Mouse (Mus musculus): Measurements from ENCODE around the gene Tnfsf14.
A peak's percentile ranks its signal among the peaks of the same experiment; 100 is the strongest.

Tnfsf14 gene

GRCm38 (mm10) chr17:57194041-57194507 is at the start of gene Tnfsf14:
Gene Tnfsf14, minus strand, starts transcription at chr17:57194177.
- DNase-seq (ENCODE audit: low read depth, low spot score) = no peak

GRCm38 (mm10) chr17:57237181-57237580 is 43.2 kb upstream of the Tnfsf14 start:
- no peak for DNase-seq (ENCODE audit: low read depth, low spot score)

DNA sequence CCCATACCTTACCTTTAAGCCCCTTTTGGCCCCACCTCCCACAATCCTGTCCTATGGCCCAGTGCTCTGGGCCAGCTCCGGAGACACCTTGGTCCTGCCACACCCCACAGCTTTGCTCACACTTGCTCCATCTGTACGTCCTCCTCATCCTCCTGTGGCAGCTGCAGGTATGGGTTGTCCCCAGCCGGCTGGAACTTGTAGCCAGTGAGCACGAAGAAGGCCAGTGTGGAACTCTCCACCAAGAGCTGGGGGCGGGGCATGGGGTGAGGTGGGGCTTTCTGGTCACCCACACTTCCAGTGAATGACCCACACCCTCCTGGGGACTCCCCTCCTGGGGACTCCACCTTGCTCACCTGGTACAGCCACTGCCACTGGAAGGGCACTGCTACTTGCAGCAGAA is 41.8 kb upstream of the Tnfsf14 start:
- DNase-seq (ENCODE audit: low read depth, low spot score) = no peak

DNA sequence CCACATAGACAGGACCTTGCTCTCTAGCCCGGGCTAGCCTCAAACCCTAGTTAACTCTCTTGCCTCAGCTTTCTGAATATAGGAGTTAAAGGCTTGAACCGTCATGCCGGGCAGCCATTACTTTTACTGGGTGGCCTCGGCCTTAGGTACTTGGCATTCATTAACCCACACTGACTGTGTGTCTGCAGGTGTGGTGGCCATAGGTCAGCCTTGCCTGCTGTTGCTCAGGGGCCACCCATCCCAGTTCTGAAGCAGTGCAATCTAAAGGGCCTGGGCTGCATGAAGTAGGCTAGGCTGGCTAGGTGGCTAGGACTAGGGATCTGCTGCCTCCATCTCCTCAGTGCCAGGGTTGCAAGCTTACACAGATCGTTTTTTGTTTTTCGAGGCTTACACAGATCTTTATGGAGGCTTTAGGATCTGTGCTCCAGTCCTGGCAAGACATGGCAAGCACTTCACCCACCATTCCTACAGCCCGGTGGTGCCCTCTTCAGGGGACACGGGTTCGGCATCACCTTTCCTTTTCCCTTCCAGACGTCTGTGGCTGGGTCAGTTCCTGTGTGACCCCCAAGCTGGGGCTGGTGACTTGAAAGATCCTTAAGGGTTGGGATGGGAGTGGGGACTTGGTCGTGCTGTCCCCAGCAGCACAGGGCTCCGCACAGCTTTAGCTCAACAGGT is 40.4 kb upstream of the Tnfsf14 start:
- DNase-seq (ENCODE audit: low read depth, low spot score) = no peak

DNA sequence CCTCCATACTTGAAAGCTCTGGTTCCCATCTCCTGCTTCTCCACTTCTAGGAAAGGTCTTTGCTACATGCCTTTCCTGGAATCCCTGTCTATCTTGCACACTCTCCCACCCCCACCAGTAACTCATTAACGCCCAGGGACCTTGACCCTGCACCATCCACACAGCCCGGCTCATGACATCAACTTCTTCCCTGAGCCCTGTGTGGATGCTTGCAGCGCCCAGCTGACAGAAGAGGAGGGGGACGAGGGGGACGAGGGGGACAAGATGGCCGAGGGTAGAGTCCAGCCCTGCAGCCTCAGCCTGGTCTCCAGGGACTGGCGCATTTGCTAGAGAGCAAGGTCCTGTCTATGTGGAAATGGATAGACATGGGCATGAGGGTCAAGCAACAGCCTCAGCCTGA is 39.1 kb upstream of the Tnfsf14 start:
- no peak for DNase-seq (ENCODE audit: low read depth, low spot score)

DNA sequence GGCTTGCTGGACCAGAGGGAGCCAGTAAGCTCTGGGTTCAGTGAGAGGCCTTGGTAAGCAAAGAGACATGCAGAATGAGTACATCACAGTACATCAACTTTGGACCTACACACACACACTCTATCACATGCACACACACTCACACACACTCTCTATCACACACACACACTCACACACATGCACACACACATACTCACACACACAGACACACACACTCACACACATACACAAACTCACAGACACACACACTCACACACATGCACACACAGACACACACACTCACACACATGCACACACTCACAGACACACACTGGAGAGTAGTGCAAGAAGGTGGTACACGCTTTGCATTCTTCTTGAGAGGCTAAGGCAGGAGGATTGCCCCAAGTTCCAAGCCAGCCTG is 38.2 kb upstream of the Tnfsf14 start:
- DNase-seq (ENCODE audit: low read depth, low spot score) = no peak

DNA sequence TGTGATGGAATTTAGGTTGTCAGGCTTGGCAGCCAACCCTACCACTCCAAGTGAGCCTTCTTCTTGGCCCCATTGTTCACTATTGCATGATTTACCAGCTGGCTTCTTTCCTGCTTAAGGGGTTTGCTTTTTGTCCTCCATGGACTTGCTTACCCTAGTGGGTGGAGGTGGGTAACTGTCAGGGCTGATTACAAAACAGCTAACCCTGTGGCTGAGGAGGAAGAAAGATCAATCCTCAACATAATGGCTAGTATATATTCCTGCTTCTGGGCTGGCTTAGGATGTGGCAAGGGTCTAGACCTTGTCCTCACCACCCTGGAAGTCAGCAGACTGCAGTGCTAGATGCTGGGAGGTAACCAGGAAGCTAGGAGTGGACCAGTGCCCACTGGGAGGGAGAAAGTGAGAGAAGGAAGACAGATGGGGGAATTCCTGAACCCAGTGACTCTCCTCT is 37.4 kb upstream of the Tnfsf14 start:
- DNase-seq (ENCODE audit: low read depth, low spot score) = no peak

DNA sequence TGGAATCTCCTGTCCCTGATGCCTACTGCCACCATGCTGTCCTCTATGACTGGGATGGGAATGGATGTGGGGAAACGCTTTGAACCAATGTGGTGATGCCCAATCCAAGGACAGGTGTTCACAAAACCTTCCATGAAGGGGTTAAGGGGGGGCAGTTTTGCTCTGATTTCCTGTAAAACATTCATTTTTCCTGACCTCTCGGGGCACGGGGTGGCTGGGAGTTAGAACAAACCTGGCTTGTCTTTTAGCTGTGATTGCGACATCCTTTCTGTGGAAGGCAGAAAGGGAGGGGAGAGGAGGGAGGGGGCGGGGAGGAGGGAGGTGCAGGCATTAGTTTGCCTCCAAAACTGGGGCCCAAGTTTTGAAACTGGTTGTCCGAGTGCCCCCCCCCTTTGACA is 36.8 kb upstream of the Tnfsf14 start:
- DNase-seq (ENCODE audit: low read depth, low spot score) = no peak

GRCm38 (mm10) chr17:57229851-57230727 is 36.1 kb upstream of the Tnfsf14 start:
- no peak for DNase-seq (ENCODE audit: low read depth, low spot score)

DNA sequence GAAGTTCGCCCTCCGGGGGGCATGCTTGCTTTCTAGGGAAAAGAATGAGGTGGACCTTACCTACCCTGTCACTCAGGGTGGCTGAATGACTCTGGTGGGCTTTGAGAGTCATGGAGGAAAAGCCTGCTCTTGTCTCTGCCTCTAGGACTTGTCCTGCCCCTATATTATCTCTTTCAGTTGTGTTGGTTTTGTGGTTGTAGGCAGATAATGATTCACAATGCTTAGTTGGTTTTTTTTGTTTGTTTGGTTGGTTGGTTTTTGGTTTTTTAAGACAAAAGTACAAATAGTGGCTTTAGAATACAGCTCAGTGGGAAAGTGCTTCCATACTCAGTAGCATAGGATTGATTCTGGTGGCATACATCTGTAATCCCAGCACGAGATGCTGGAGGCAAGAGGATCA is 34.9 kb upstream of the Tnfsf14 start:
- no peak for DNase-seq (ENCODE audit: low read depth, low spot score)

DNA sequence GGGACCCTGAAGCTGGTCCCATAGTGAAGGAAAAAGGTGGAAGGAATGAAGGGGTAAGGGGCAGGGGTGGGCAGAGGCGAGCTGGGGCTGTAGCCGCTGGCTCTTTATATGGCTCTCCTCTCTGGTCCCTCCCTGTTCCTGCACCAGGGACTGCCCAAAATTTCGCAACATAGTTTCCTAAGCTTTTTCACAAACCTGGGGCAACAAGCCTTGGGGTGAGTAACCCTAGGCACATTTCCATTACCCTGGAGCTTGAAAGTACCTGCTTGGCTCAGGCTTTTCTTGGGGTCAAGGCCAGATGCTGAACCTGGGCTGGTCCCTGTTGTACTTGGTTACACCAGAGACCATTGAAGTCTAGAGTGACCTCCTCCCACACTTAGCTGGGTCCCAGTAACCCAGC is 34.0 kb upstream of the Tnfsf14 start, which contains the start of gene C3:
Gene C3 (minus strand): TSS at position 123 of the 400 bp plus-strand sequence.
- DNase-seq (ENCODE audit: low read depth, low spot score) = no peak

GRCm38 (mm10) chr17:57227468-57227867 is 33.5 kb upstream of the Tnfsf14 start:
- DNase-seq (ENCODE audit: low read depth, low spot score) = no peak

GRCm38 (mm10) chr17:57223313-57223712 is 29.3 kb upstream of the Tnfsf14 start:
- DNase-seq (ENCODE audit: low read depth, low spot score) = no peak

DNA sequence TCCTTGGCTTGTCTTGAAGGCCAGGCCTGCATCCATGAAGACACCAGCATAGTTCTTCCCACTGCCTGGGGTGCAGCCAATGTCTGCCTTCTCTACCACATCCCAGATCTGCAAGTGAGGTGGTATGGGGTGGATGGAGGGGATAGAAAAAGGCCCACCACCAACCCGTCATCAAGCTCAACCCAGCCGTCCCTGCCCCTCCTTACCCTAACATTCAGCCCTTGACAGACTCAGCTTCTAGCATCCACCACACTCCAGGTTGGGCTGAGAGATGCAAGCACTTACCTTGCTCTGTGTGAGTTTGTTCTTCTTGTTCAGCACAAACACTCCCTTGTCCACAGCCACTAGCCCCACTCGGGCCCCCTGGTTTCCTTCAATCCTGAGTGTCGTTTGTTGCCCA is 27.9 kb upstream of the Tnfsf14 start:
- no peak for DNase-seq (ENCODE audit: low read depth, low spot score)

GRCm38 (mm10) chr17:57219884-57220207 is 25.9 kb upstream of the Tnfsf14 start:
- peak; percentile 47 for DNase-seq (ENCODE audit: low read depth, low spot score)

DNA sequence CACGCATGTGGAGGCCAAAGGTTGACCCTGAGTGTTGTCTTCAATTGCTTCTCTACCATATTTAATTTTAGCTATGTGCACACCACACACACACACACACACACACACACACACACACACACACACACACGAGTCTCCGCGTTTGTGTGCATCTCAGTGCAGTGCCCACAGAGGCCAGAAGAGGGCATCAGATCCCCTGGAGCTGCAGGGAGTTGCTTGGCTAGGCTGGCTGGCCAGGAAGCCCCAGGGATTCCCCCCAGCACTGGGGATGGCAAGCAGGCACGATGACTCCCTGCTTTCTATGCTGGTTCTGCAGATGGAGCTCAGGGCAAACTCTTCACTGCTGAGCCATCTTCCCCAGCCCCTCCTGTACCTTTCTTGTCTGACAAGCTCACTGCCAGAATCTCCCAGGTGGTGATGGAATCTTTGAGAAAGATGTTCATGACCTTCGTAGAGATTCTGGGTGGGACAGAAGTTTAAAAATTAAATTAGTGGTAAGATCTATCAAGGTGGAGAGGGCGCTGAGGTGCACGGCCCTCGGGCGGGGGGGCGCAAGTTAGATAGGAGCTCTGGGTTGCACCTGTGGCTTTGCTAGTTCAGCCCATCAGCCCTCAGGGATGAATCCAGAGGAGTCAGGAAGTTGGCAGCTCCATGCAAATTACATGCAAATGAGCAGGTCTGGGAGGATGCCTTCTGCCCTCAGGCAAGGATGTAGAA is 25.3 kb upstream of the Tnfsf14 start:
- peak; percentile 64 for DNase-seq (ENCODE audit: low read depth, low spot score)

- no peak for DNase-seq (ENCODE audit: low read depth, low spot score)
Measured at GRCm38 (mm10) chr17:57218335-57218900, 24.4 kb upstream of the Tnfsf14 start.

DNA sequence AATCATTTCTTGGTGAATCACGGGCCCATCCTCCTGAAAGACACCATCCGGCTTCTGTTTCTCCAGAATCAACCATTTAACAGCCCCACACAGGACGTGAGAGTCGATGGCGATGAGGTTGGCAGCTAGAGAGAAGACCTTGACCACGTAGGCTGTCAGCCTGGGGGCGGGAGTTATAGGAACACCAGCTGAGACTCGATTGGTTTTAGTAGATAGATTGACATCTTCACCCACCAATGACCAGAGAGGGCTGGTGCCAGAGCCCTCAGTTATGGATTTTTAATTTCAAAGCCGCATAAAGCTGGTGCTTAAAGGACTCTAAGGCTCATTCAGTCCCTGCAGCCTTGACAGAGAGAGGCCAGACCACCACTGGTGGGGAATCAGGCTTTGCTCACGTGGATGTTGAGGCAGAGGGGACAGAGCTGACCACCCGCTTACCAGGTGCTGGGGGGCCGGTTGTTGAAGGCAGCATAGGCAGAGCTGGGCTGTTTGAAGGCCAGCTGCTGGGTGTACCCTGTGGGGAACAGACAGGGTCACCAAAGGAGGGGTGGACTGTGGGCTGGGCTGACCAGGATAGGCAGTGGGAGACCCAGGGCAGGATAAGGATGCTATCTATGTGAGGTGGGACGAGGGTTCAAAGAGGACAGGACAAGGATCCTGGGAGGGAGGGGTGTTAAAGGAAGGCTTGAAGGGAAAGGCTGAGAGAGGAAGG is 20.9 kb upstream of the Tnfsf14 start:
- peak; percentile 73 for DNase-seq (ENCODE audit: low read depth, low spot score)

DNA sequence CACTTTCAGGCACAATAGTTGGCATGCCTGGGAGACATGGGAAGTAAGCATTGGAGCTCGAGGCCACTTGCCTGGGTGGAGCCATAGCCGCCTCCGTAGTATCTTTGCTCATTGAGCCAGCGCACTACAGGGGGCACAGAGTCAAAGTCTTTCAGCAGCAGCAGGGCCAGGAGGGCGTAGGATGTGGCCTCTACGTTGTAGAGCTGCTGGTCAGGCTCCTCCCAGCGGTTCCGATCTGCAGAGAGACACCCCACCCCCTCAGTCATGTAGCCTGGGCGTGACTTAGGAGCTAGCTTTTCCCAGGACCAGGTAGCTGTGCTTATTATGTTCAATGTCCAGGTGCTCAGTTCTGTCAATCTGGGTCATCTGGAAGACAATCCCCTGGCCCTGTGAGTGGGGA is 17.5 kb upstream of the Tnfsf14 start:
- peak; percentile 72 for DNase-seq (ENCODE audit: low read depth, low spot score)

GRCm38 (mm10) chr17:57209330-57209729 is 15.4 kb upstream of the Tnfsf14 start:
- no peak for DNase-seq (ENCODE audit: low read depth, low spot score)

DNA sequence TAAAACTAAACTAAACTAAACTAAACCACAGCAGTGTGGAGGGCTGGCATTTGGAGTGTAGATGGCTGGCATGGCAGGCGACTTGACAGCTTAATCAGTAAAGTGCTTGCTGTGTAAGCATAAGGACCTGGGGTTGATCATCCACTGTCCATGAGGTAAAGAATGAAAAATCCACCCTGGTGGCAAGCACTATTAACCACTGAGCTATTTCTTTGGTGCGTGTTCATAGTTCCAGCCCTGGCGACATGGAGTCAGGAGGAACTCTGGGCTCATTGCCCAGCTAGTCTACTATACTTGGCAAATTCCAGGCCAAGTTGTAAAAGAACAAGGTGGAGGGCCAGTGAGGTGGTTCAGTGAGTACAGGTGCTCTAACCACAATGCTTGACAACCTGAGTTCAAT is 14.0 kb upstream of the Tnfsf14 start:
- DNase-seq (ENCODE audit: low read depth, low spot score) = no peak
